Mouse (Mus musculus) liver, adult 2 months (tissue): ENCODE data around the gene Mea1. TPM values are rescaled to one million over a fixed set of nuclear protein-coding genes. Genes with fewer than 3 reads are reported as not detected.

Experiments used
- DNase-seq: peaks from one replicate; pipeline ENCODE4 v3.0.0-alpha.2; 2011; ENCODE audit warnings: low read depth, low spot score; ENCODE audit errors: extremely low read depth
- H3K27ac ChIP-seq: fragments of 200-500 bp; replicated peaks from 2 replicates; pipeline ENCODE4 v1.5.1; 2012; ENCODE audit warnings: low read depth, mild to moderate bottlenecking, control low read depth, inconsistent platforms, low read length; ENCODE audit not compliant: insufficient read depth
- H3K27me3 ChIP-seq: fragments of 200-500 bp; 2 replicates; pipeline ENCODE4 v1.6.1; 2012; ENCODE audit warnings: mild to moderate bottlenecking, moderate library complexity, low read length, inconsistent platforms; ENCODE audit not compliant: control insufficient read depth, insufficient read depth
- H3K36me3 ChIP-seq: fragments of 200-500 bp; 2 replicates; pipeline ENCODE4 v1.6.1; 2012; ENCODE audit warnings: low read length, inconsistent platforms; ENCODE audit not compliant: control insufficient read depth, insufficient read depth
- H3K4me1 ChIP-seq: fragments of 200-500 bp; 2 replicates; pipeline ENCODE4 v1.6.1; 2011; ENCODE audit warnings: low read length; ENCODE audit not compliant: control insufficient read depth, insufficient read depth
- H3K4me3 ChIP-seq: fragments of 200-500 bp; 2 replicates; pipeline ENCODE4 v1.5.1; 2011; ENCODE audit warnings: low read depth, mild to moderate bottlenecking, control low read depth, low read length, moderate library complexity; ENCODE audit not compliant: insufficient read depth
- H3K79me2 ChIP-seq: fragments of 200-500 bp; 2 replicates; pipeline ENCODE4 v1.6.1; 2012; ENCODE audit warnings: inconsistent platforms, mild to moderate bottlenecking, low read length, moderate library complexity; ENCODE audit not compliant: control insufficient read depth, insufficient read depth
- H3K9ac ChIP-seq: fragments of 200-500 bp; 2 replicates; pipeline ENCODE4 v1.6.1; 2012; ENCODE audit warnings: low read depth, mild to moderate bottlenecking, control low read depth, inconsistent platforms, low read length
- CTCF ChIP-seq: fragments of 200-500 bp; IDR thresholded peaks from 2 replicates; pipeline ENCODE4 v1.5.1; 2011; ENCODE audit warnings: low read depth, low read length, control low read depth
- POLR2A ChIP-seq: fragments of 200-500 bp; IDR thresholded peaks from 2 replicates; pipeline ENCODE4 v1.6.1; 2011; ENCODE audit warnings: low read length, control low read depth; ENCODE audit not compliant: insufficient read depth; ENCODE audit errors: extremely low read depth
- WGBS: fragments of 180-500 bp; shearing (Covaris S2); methylation state at CpG from one replicate; pipeline ENCODE4 v1.1.7; 2018; 5-methylcytosine and 5-hydroxymethylcytosine counted together
- polyA plus RNA-seq: library from polyadenylated mRNA; depleted of rRNA; stranded (reverse); fragments of >200 nt; gene quantifications from 2 replicates; pipeline ENCODE4 v1.2.3, GENCODE M21; 2012
- total RNA-seq: library from RNA; depleted of rRNA; stranded (reverse); fragments of >200 nt; gene quantifications from 2 replicates; pipeline ENCODE4 v1.2.3, GENCODE M21; 2014

The Mea1 gene
- total and polyA plus RNA-seq, 2 experiments, result 55.2 to 60.4 TPM

DNA sequence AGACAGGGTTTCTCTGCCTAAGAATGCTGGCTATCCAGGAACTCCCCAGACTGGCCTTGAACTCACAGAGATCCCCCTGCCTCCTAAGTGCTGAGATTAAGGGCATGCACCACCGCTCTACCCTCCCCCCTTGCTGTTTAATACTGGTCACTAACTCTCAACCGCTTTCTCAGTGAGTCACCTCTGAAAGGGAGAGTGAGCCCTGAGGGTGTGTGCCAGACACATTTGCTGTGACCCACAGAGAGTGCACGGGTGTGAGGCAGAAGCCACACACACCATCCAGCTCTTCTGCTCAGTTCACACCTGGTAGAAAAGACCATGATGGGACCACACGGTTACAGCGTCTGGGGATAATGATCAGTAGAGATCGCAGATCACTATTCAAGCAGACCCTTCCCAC lies 19.9 kb downstream of the Mea1 start:
- TF ChIP-seq POLR2A (no peak), CTCF (no peak)
- Histone ChIP-seq H3K27ac (no peak overlapping the region), H3K36me3 (no peaks in the 10 kb centered on the region), H3K4me1 (peaks cover 1% of the 10 kb centered on the region; the same call in 1 of the 2 replicates), H3K4me3 (no peak overlapping the region), H3K27me3 (no peaks in the 10 kb centered on the region), H3K79me2 (peaks cover 22% of the 10 kb centered on the region; the same call in 1 of the 2 replicates), H3K9ac (no peak overlapping the region)
- no peak for DNase-seq
- 96% methylated on average over 6 of the region's 6 CpGs for WGBS

DNA sequence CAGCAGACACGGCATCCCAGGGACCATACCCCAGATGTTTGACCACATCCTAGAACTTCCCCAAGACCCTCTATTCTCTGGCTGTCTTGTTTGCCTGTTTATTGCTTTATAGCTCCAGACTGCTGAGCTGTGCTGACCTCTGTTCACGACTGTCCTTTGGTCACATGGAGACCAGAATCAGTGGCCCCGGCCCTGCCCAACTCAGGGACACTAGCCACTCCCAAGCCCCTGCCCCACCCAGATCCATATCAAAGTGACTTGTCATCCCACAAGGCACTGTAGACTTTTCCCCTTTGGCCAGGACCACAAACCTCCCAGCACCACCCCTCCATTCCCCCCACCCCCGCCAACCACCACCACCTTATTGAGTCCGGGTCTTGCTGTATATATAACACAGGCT lies 20.7 kb downstream of the Mea1 start:
- Histone ChIP-seq H3K4me3 (no peak overlapping the region), H3K27ac (no peak overlapping the region), H3K27me3 (no peaks in the 10 kb centered on the region), H3K9ac (no peak overlapping the region), H3K79me2 (peaks cover 23% of the 10 kb centered on the region; the same call in 1 of the 2 replicates), H3K36me3 (no peaks in the 10 kb centered on the region), H3K4me1 (peaks cover 6% of the 10 kb centered on the region)
- 88% methylated on average over 5 of the region's 5 CpGs for WGBS
- TF ChIP-seq CTCF, result no peak
- no peak for TF ChIP-seq POLR2A
- DNase-seq, result no peak

DNA sequence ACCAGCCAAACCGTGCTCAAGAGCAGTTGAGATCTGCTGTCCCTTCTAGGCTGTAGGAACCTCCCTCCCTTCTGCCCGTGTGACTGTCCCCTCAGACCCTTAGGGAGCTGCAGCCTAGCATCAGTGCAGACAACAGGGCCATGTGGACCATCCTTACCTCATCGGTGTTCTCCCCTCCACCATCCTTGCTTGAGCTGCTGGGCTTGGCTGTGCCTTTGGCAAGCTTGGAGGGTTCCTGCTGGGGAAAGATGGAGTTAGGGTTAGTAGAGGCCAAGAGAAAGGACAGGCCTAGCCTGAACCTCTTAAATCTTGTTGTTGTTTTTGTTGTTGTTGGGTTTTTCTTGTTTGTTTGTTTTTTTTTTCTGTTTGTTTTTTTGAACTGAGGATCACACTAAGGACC lies 21.3 kb downstream of the Mea1 start:
- 92% methylated on average over 3 of the region's 3 CpGs for WGBS
- TF ChIP-seq POLR2A (no peak), CTCF (no peak)
- Histone ChIP-seq H3K27ac (no peak overlapping the region), H3K36me3 (no peaks in the 10 kb centered on the region), H3K9ac (no peak overlapping the region), H3K4me3 (no peak overlapping the region), H3K27me3 (no peaks in the 10 kb centered on the region), H3K79me2 (peaks cover 23% of the 10 kb centered on the region; the same call in 1 of the 2 replicates), H3K4me1 (peaks cover 6% of the 10 kb centered on the region)
- DNase-seq, result no peak

DNA sequence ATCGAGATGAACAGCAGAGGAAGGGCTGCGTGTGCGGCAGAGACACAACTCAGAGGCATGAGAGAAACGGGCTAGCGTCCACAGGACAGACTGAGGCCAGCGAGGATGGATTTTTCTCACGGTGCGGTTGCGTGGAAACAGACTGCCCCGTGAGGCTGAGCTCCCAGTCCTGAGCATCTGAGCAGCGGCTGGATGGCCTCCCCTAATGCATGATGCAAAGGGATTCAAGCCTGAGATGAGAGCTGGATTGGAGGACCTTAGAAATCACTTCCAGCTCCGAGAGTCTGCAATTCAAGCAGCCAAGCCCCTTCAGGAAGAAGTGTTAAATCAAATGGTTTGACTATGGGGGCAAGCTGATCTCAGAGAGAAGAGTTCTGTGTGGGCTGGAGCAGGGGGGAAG lies 22.9 kb downstream of the Mea1 start:
- 81% methylated on average over 12 of the region's 12 CpGs for WGBS
- TF ChIP-seq CTCF, result no peak
- no peak for TF ChIP-seq POLR2A
- Histone ChIP-seq H3K27me3 (no peaks in the 10 kb centered on the region), H3K79me2 (peaks cover 23% of the 10 kb centered on the region; the same call in 1 of the 2 replicates), H3K4me1 (peaks cover 6% of the 10 kb centered on the region), H3K4me3 (no peak overlapping the region), H3K27ac (no peak overlapping the region), H3K36me3 (no peaks in the 10 kb centered on the region), H3K9ac (no peak overlapping the region)
- no peak for DNase-seq

DNA sequence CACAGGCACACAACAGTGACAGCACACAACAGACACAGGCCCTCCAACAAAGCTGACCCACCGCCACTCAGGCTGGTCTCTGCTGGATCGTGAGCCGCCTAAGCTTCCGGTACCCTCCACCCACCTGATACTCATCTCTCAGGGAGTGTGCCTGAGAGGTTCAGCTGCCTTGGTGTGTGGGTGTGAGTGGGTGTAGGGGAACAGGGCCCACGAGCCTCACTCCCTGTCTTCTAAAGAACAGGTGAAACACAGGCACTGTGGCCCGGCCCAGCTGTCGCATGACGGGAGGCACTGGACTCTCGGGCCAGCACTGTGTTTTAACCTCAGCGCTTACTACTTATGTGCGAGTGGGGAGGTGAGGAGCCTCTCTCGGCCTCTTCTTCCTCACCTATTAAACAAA lies 23.5 kb downstream of the Mea1 start:
- no peak overlapping the region for H3K4me3 ChIP-seq
- H3K27ac ChIP-seq, result no peak overlapping the region
- no peaks in the 10 kb centered on the region for H3K36me3 ChIP-seq
- 94% methylated on average over 12 of the region's 12 CpGs for WGBS
- peaks cover 23% of the 10 kb centered on the region; the same call in 1 of the 2 replicates for H3K79me2 ChIP-seq
- H3K9ac ChIP-seq, result no peak overlapping the region
- no peaks in the 10 kb centered on the region for H3K27me3 ChIP-seq
- TF ChIP-seq POLR2A, result no peak
- no peak for DNase-seq
- peaks cover 6% of the 10 kb centered on the region for H3K4me1 ChIP-seq

DNA sequence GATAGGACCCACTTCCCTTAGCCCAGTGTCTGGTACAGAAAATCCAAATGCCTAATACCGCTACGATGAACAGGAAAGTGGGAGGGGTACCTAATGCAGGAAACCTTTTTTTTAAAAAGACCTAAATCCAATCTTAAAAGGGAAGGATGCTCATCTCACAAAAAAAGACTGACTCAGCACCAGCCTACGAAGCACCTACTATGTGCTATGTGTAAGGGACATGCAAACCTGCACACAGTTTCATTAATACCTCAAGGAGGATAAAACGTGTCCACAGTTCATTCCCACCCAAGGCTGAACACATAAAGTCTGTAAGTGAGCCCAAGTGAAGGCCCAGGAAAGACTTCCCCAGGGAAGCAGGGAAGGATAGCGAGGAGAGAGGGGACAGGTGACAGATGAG lies 23.9 kb downstream of the Mea1 start:
- Histone ChIP-seq H3K27me3 (no peaks in the 10 kb centered on the region), H3K9ac (no peak overlapping the region), H3K4me3 (no peak overlapping the region), H3K4me1 (peaks cover 6% of the 10 kb centered on the region), H3K36me3 (no peaks in the 10 kb centered on the region), H3K27ac (no peak overlapping the region), H3K79me2 (peaks cover 23% of the 10 kb centered on the region; the same call in 1 of the 2 replicates)
- no peak for DNase-seq
- 91% methylated on average over 5 of the region's 5 CpGs for WGBS
- TF ChIP-seq CTCF (no peak), POLR2A (no peak)
